Mouse (Mus musculus) Muller cell, postnatal 12 days (primary cell): Measurements from ENCODE around the gene Prpf40a.

Experiments
- DNase-seq: peaks from one replicate; pipeline ENCODE4 v3.0.0-alpha.2; 2015; ENCODE audit errors: inconsistent ontology term

Prpf40a gene

GRCm38 (mm10) chr2:53106056-53106455 lies 85.0 kb downstream of the Prpf40a start:
- DNase-seq, result no peak

GRCm38 (mm10) chr2:53105408-53105807 lies 85.7 kb downstream of the Prpf40a start:
- no peak for DNase-seq

- no peak for DNase-seq
Observed at GRCm38 (mm10) chr2:53102901-53103300, 88.2 kb downstream of the Prpf40a start.

- DNase-seq, result no peak
Observed at GRCm38 (mm10) chr2:53101885-53102740, 89.0 kb downstream of the Prpf40a start.

- DNase-seq, result no peak
Observed at GRCm38 (mm10) chr2:53100093-53100492, 91.0 kb downstream of the Prpf40a start.

- DNase-seq, result no peak
Observed at GRCm38 (mm10) chr2:53095489-53095888, 95.6 kb downstream of the Prpf40a start.

- no peak for DNase-seq
Observed at GRCm38 (mm10) chr2:53095031-53095430, 96.1 kb downstream of the Prpf40a start.

- no peak for DNase-seq
Observed at GRCm38 (mm10) chr2:53088744-53089143, 102.3 kb downstream of the Prpf40a start.

- DNase-seq, result no peak
Observed at GRCm38 (mm10) chr2:53085617-53086202, 105.4 kb downstream of the Prpf40a start.
